Mouse (Mus musculus): ENCODE data around the gene Pdzd3.
"Not testable (repeated sequence)": the region's sequence is repeated elsewhere in the genome, so short reads cannot be mapped to it uniquely, and the experiment has no call there.

Pdzd3 gene

DNA sequence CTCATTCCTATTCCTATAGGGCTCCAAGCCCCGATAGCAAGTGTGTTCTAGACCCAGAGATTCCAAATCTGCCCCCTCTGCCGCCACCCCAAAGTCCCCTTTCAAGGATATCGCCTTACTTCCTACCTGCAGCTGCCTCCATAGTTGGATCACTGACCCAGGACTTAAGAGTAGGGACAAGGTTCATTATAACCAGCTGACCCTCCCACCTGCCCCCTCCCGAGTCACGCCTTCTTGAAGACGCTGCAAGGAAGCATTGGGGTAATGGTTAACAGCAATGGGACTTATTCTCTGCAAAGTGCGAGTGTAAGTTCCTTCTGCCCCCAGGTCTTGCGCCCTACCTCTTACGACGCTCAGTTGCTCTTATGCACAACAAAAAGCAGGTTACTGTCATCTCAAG is at the start of gene Pdzd3:
Pdzd3 (minus strand) TSS at position 158 of the 400 bp plus-strand sequence.
- DNase-seq, result peak; percentile 80 to 91

DNA sequence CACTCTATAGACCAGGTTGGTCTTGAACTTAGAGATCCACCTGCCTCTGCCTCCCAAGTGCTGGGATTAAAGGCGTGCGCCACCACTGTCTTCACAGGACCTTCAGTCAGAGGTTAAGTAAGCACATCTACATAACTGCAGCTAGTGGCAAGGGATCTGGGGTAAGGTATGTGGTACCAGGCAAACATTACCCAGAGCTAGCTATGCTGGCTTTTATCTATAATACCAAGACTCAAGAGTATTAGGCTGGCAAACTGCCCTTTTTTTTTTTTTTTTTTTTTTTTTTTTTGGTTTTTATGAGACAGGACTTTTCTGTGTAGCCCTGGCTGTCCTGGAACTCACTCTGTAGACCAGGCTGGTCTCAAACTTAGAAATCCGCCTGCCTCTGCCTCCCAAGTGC is 48.7 kb upstream of the Pdzd3 start:
- DNase-seq, result not testable (repeated sequence)

DNA sequence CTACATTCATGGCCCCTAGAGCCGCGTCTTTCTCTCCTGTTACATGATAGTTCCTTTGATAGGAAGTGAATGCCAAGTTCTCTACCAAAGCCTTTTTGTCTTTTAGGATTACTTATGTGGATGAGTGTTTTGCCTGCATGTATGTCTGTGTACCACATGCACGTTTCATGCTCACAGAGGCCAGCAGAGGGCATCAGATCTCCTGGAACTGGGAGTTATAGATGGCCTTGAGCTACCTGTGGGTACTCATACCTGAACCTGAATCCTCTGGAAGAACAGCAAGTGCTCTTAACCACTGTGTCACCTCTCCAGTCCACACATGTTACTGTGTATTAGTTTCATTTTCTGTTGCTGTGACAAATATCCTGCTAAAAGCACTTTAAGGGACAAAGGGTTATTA is 41.2 kb upstream of the Pdzd3 start:
- DNase-seq, result peak; percentile 71 to 78

DNA sequence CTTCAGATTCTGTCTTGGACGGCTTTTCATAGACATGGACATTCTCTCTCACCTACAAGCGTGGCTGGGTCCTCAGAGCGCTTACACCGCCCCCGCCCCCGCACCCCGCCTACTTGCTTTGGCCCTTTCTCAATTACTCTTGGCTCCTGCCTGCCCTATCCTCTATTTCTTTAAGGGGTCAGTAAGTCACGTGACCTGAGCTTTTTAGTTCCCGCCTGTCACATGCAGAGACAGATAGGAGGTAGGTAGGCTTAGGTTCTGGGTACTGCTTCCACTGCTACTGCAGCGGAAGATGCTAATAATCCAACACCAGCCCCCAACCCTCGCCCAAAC is 37.7 kb upstream of the Pdzd3 start:
- no peak for DNase-seq

DNA sequence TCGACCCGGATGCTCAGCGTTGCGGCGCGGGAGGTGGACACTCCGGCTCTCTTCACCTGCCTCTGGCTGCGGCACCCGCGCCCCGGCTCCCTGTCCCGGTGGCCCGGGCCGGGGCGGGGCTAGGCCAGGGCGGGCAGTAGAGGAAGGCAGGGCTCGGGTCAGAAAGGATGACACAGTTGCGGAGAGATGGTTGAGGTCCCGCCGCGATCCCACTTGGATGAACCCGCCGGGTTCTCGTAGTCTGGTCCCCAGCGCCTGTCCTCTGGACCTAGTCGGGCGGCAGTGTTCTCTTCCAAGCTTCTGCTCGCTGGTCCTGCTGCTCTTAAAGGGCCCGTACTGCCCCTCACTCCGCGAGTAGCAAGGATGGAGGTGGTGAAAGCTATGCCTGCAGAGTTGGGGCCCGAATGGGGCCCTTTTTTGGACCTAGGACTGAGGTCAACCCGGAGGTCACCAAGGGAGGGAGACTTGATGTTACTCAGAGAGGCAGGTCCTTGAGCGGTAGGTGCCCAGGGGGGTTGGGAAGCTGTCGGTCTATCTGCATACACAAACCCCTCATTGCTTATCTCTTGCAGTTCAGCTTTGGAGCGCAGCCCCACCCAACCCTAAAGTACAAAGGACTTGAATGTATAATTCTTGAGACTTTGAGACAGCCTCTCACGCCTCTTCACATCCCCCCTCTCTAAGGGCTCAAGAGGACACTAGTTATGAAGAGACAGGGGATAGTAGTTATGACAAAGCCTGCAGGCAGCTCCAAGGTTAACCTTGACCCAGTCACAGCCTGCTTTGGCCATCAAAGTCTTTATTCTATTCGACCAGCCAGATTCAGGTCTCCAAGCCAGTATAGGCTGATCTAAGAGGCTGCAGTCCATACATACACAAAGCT is 37.0 kb upstream of the Pdzd3 start, which contains the start of gene Abcg4:
Abcg4 (minus strand) TSS at position 540 of the 883 bp plus-strand sequence.
- DNase-seq, result no peak

DNA sequence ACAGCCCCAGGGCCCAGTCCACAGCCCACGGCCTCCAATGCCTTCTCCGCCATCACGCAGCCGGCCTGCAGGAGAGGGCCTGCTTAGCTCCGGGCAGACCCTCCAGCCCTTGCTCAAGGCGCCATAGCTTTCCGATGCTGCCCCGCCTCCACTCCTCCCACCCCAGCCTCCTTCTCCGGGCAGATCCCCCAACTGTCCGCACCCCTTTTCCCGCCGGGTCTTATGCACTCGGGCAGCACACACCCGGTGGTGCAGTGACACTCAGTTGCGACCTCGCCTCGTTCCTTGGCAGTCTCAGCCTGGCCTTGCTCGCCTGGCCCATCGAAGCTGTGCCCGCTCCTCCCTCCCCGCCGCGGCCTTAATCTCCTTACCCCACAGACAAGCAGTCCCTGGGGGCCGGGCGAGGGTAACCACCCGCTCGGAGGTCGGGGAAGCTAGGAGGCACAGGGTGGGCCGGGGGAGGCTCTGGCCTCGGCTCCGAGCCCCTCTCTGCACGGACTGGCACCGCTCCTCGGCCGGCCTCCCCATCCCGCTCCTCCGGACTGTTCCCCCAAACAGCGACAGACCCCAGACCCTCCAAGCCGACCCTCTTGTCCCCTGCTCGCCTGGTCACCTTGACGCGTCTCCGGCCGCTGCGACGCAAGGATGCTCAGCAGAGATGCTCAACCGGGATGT is 36.3 kb upstream of the Pdzd3 start:
- no peak for DNase-seq

DNA sequence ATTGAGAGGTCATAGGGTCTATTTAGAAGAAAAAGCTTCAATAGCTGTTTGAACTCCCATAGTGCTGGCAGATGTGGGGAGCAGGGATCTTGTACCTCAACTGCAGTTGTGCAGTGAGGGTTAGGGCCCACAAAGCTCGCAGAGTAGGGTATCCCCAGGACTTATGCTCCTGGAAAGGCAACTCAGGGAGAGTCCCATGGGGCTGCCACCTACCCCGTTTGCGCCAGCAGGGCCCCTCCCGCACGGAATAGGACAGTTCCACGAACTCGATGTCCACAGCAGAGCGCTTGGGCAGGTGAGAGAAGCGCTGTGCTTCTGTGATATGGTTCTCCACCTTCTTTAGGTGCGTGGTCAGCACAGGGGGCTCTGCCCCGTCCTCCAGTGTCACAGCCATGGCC is 35.7 kb upstream of the Pdzd3 start:
- DNase-seq, result no peak

DNA sequence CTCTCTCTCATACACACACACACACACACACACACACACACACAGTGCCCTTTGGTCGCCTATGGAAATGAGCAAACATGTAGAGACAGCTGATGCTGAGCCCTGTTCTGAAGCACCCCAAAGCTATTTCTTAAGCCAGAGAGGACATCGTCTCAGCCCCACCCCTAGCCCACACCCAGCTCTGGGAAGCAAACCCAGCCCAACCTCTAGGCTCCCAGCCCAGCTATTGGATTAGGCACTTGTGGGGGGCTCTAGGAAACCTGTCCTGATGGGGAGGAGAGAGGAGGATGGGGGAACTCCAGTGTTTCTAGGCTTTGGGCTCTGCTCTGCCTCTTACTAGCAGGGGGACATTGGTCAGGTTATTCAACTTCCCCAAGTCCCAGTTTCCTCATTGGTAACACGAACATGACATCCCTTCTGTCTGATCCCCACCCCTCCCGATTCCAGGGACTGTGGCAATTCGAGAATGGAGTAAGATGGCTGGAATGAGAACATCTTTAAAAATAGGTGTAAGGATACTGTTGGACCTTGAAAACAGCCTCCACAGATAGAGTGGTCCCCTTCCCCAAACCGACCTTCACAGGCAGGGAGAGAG is 35.1 kb upstream of the Pdzd3 start:
- DNase-seq, result no peak

DNA sequence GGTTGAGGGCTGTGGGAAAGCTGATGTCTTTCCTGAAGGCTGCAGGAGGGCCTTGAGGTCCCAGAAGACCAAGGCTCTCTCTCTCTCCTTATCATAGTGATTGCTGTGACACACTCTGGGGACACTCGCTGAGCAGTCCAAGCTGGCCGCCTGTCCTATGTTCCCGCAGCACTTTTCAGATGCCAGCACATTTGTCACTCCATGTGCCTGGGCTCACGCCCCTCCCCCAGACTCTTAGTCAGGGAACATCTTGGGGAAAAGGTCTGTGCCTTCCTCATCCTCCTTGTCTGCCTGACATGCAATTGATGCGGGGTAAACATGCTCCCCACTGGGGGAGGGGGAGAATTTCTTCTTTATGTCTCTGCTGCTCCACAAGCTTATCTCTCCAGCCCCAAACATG is 31.9 kb upstream of the Pdzd3 start:
- no peak for DNase-seq

DNA sequence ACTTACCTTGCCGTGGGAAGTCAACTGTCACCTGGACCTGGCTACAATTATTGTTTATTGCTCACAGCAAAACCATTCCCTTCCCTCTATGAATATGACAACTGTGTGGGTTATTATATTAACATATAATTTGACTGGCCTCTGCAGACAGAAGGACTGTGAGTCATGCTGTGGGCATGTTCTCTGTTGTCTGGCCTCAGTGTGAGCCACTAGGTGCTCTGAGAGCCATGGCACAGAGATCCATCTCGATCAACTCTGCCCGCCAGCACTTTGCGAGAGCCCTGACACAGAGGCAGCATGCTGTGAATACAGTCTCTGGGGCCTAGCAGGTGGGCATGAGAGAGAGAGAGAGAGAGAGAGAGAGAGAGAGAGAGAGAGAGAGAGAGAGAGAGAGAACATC is 18.7 kb upstream of the Pdzd3 start:
- DNase-seq, result no peak

DNA sequence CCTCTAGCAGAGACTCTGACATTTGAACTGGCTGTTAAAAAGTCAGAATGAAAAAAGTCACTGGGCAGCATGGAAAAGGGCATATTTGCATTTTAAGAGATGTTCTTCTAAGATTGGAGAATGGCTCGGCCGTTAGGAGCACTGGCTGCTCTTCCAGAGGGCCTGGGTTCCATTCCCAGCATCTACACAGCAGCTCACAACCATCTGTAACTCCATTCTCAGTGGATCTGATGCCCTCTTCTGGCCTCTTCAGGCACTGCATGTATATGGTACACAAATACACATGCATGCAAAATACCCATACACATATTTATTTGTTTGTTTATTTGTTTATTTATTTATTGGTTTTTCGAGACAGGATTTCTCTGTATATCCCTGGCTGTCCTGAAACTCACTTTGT is 17.8 kb upstream of the Pdzd3 start:
- peak in 1 of 2 experiments; percentile 71 for DNase-seq

DNA sequence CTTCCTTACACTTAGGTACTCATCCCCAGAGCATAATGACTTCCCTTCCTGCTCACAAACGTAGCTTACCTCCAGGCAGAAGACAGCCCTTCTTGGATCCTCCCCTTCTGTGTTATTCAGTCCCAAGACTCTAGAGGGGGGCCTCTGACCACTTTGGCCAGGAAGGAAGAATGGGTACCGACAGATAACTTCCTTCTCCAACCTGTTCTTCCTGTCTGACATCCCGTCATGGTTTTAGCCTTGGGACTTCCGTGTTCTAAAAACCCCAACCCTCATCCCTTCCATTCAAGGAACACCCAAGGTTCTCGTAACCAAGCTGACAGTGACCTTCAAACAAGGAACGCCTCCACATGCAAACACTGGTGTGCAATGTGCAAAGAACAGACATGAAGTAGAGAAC is 17.2 kb upstream of the Pdzd3 start, which contains the start of gene Nlrx1:
Nlrx1 (minus strand) TSS at position 168 of the 400 bp plus-strand sequence.
- no peak for DNase-seq

DNA sequence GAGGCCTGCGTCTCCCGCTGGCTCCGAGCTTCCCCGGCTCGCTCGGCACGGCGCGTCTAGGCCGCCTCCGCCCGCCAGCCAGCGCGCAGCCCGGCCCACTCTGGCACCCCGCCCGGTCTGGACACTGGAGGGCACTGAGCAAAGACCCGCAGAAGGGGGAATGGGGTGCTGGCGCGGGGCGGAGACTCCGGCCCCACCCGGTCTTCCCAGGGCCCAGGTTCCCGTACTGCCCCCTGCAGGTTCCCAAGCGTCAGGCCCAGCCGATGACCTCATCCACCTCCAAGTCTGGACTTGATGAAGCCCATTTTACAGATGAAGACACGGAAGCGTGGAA is 16.7 kb upstream of the Pdzd3 start:
- peak; percentile 95 to 97 for DNase-seq

DNA sequence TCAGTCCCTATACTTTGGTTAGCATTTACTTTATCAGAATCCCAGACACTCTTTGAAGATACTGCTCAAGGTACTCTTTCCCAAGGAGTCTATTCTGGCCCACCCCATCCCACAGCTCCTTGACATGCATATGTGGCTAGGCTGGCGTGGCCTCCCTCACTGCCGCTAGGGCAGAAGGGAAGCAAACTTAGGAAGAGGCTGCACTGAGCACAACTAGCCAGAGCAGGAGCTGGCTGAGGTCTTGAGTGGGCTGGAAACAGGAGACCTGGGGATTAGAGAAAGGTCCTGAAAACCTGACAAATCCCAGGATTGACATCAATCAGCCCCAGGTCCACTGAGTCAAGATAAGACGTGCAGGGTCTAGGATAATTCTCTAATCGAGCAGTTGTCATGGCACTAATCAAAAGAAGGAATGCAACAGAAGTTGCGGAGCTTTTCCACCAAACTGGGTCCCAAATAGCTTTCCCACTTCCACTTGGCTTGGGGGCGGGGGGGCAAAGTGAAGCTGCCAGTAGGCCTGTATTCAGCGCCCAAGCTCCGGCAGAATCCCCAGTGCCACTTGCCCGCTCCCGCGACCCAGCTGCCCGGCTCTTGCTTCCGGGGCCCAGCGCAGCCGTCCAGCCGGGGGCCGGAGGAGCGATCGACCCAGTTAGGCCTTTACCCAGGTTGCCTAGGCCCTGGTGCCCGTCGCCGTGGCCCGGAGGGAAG is 16.2 kb upstream of the Pdzd3 start:
- DNase-seq, result peak; percentile 44 to 61

DNA sequence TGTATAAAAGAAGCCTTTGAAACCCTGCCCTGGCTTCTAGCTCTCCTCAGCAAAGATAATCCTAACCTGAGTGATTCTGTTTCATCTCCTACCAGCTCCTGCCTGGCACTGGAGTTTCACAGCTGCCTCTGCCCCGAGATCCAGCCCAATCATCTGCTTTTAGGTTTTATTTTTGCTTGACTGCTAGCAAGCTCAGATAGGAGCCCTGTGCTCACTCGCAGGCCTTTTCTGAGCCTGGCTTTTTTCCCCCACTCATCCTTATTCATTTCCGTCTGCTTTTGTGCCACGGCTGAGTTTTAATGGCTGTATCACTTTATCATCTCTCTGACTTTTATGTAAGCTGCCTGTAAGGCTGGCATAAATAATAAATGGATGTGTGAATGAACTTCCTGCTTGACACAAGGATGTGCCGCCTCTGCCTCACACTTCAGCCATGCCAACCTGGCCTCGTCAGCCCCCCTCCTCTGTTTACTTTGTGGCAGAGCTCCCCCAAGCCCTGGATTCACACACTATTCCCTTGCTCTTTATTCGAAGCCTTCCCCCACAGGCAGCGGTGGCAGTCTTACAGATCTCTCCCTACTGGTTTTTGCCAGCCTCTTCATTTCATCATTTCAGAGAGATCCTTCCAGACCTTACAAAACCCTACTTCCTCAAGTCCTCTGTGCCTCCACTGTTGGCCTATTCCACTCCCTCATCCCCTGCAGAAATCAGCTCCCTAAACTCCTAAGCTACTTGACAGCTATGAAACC is 15.4 kb upstream of the Pdzd3 start:
- DNase-seq, result no peak

DNA sequence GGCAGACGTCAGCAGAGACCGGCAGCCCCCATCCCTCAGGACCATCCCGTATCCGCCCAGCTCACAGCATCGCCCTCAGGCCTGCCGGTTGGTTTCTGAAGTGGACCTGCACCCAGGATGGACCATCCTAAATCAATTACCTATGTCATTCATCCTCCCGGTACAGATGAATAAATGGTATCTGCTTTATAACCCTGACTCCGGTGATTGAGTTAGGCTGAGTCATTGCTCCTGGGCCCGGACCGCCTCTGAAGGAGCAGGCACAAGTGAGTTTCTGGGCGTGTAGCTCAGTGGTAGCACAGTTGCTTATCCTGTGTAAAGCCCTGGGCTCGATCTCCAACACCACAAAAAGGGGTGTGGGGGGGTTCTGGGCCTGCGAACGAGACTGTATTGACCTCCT is 10.1 kb upstream of the Pdzd3 start:
- DNase-seq, result no peak

DNA sequence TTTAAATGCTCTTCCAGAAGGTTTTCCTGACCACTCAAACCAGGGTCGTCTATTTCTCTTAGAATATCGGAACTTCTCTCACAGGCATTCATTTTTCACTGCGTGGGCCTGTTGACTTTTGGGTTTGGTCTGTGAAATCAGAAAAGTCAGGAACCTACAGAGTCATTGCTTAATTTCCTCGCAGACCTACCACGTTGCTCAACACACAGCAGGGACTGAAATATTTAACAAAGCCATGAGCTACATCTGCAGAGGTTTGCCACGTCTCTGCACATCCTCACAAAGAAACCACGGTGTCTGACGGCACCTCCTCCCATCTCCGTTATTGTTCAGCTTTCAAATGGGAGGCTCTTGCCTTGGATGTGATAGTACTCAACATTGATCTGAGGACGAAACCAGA is 7.7 kb upstream of the Pdzd3 start:
- DNase-seq, result no peak

DNA sequence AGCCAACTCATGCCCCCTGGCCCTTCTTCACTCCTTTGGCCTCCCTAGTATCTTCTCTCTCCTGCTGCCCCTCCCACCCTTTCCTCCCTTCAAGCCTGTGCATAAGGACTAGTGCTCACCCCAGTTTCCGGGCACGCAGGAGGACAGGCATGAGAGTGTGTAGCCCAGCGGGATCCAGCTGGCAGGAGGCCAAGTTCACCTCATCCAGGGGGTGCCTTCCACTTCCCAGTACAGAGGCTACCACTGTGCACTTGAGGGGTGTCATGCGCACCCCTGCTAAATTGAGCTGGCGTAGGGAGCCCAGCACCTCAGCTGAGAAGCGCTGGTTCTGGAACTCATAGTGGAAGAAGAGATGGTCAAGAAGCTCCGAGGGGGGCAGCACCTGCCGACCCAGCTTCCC is 4.9 kb upstream of the Pdzd3 start:
- DNase-seq, result no peak

DNA sequence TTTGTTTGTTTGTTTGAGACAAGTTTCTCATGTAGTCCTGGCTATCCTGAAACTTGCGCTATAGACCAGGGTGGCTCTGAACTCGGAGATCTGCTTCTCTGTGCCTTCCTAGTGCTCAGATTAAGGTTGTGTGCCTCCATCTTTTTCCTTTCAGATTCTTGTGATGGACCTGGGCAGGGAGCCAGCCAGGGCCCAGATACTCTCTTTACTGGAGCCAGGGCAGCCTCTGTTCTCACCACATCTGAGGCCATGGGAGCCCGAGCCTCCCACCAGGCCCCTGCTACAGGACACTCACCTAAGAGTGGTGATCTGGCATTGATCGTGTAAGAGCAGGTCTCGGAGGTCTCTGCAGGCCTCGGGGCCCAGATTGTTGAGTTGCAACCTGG is 3.9 kb upstream of the Pdzd3 start:
- no peak for DNase-seq

DNA sequence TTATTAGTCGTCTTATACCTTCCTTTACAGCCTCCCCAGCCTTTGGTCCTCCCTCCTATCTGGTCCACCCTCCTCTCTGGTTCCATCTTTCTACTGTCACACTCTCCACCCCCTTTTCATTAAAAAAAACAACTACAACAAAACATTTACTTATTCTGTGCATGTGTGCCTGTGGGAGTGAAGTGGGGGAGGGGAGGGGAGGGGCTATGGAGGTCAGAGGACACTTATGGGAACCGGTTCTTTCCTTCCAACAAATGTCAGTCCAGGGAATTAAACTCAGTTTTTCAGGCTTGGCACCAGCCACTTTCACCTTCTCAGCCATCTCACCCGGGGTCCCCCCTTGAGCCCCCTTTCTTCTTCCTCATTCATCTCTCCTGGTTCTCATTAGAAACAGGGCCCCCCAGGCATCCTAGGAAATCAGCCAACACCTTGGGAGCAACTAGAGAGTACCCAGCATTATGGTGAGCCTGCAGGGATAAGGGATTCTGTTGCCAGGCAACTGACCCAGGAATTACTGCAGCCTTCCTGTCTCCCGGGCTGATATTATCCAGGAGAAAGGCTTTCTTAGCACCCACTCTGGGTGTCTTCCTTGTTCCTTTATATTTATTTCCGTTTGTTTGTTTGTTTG is 3.4 kb upstream of the Pdzd3 start:
- DNase-seq, result no peak

DNA sequence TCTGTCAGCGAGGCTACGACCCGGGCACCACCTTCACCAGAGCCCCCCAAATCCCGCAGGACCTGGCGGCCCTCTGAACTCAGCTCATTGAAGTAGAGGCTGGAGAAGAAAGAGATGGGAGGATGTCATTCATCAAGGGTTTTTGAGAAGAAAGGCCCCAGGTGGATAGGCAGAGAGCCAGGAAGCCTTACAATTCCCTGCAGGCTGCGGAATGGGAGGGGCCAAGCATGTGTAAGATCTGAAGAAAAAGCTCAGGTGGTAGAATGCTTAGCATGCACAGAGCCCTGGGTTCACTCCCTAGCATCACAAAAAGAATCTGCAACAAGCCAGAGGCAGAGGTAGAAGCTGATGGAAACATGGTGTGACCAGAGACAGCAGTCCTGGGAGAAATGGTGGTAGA is 2.2 kb upstream of the Pdzd3 start:
- DNase-seq, result no peak

DNA sequence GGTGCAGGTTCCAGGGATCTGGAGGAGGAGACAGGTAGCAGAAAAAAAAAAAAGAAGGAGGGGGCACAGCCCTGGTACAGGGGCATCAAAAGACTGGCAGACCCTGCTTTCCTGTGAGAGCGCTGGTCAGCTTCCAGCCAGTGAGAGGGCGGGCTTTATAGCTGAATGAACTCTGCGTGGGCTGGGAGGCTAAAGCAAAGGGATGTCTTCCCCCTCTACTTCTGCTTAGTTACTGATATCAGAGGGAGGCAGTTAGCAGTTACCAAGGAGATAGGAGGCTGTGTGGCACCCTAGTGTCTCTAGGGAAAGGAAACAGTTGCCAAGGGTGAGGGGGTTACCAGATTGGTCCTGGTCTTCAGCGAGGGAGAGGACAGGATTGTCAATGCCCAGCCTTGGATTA is 826 bp downstream of the Pdzd3 start:
- DNase-seq, result peak; percentile 25 to 46
